Mouse (Mus musculus) megakaryocyte, embryonic 14.5 days (primary cell): ENCODE measurements around the gene March8.

Source experiments
- FLI1 ChIP-seq: IDR thresholded peaks from 2 replicates; pipeline ENCODE4 v1.6.1; 2012; ENCODE audit warnings: low read length, inconsistent platforms, mixed read lengths
- GATA1 ChIP-seq: IDR thresholded peaks from 3 replicates; pipeline ENCODE4 v1.6.1; 2012; ENCODE audit warnings: mixed read lengths, low read length, inconsistent platforms, borderline replicate concordance

- TF ChIP-seq GATA1, result no peak
- TF ChIP-seq FLI1, result no peak
Measured at GRCm38 (mm10) chr6:116415126-116415676, 77.4 kb downstream of the March8 start.
